Mouse (Mus musculus) monocyte, adult 5-6 weeks (primary cell): ENCODE results near the gene Magi1. TPM values are rescaled to one million over a fixed set of nuclear protein-coding genes. Genes with fewer than 3 reads are reported as not detected.
"Not testable (repeated sequence)": the region's sequence is repeated elsewhere in the genome, so short reads cannot be mapped to it uniquely, and the experiment has no call there.

ENCODE experiments used
- ATAC-seq: fragments of 153-309, 156-312 bp; replicated peaks from 2 replicates; pipeline ENCODE4 v1.8.0; 2017; ENCODE audit warnings: mild to moderate bottlenecking; ENCODE audit not compliant: low TSS enrichment, insufficient number of reproducible peaks, severe bottlenecking, poor library complexity, low FRiP score
- total RNA-seq: library from RNA; stranded (forward); fragments of 200-1000, 200-491, 200-594 nt; gene quantifications from 3 replicates; pipeline ENCODE4 v1.2.3, GENCODE M21; 2017

Magi1 gene
- total RNA-seq, 1 experiment from 2014 or later = not detected

GRCm38 (mm10) chr6:93699436-93699835 lies 584.3 kb downstream of the Magi1 start:
- ATAC-seq = no peak

GRCm38 (mm10) chr6:93697956-93698355 lies 585.8 kb downstream of the Magi1 start:
- no peak for ATAC-seq

GRCm38 (mm10) chr6:93678766-93679165 lies 605.0 kb downstream of the Magi1 start:
- ATAC-seq = no peak

GRCm38 (mm10) chr6:93666731-93667130 lies 617.0 kb downstream of the Magi1 start:
- ATAC-seq = no peak

- ATAC-seq = no peak
Observed at GRCm38 (mm10) chr6:93665056-93665805, 618.5 kb downstream of the Magi1 start.

- no peak for ATAC-seq
Observed at GRCm38 (mm10) chr6:93661139-93661538, 622.6 kb downstream of the Magi1 start.

GRCm38 (mm10) chr6:93659534-93659933 lies 624.2 kb downstream of the Magi1 start:
- ATAC-seq = no peak

GRCm38 (mm10) chr6:93657187-93657974 lies 626.3 kb downstream of the Magi1 start:
- ATAC-seq = no peak

- ATAC-seq = no peak
Observed at GRCm38 (mm10) chr6:93648581-93649230, 635.0 kb downstream of the Magi1 start.

GRCm38 (mm10) chr6:93629735-93630291 lies 653.9 kb downstream of the Magi1 start:
- not testable (repeated sequence) for ATAC-seq

- ATAC-seq = no peak
Observed at GRCm38 (mm10) chr6:93627200-93627599, 656.5 kb downstream of the Magi1 start.

Other genes with a start within 250 kb of the Magi1 start
- 1.6 to 4.7 TPM (median 4.1 TPM) in 3 replicates for gene Slc25a26, start 216.4 kb upstream of the Magi1 start, total RNA-seq